Mouse (Mus musculus) stomach, postnatal 0 days (tissue): Measurements from ENCODE around the gene Fam83b. TPM values are rescaled to one million over a fixed set of nuclear protein-coding genes. Genes with fewer than 3 reads are reported as not detected.

ENCODE experiments used
- ATAC-seq: fragments of 200-750 bp; cut with Nextera tagmentation; 2 replicates; pipeline ENCODE4 v1.8.0; 2017; ENCODE audit not compliant: low FRiP score, low TSS enrichment
- DNase-seq: peaks from one replicate; pipeline ENCODE4 v3.0.0-alpha.2; 2016; ENCODE audit warnings: low spot score
- H3K27ac ChIP-seq: fragments of 300-500 bp; sonication (generic); replicated peaks from 2 replicates; pipeline ENCODE4 v1.5.1; 2014; ENCODE audit warnings: mild to moderate bottlenecking, control low read depth
- H3K27me3 ChIP-seq: fragments of 300-500 bp; sonication (generic); 2 replicates; pipeline ENCODE4 v1.6.1; 2014; ENCODE audit warnings: low read length; ENCODE audit not compliant: control insufficient read depth, insufficient read depth
- H3K36me3 ChIP-seq: fragments of 300-500 bp; sonication (generic); 2 replicates; pipeline ENCODE4 v1.6.1; 2014; ENCODE audit warnings: low read length, mixed read lengths; ENCODE audit not compliant: control insufficient read depth, insufficient read depth
- H3K4me1 ChIP-seq: fragments of 300-500 bp; sonication (generic); replicated peaks from 2 replicates; pipeline ENCODE4 v1.6.1; 2014; ENCODE audit warnings: antibody characterized with exemption; ENCODE audit not compliant: control insufficient read depth, insufficient read depth
- H3K4me2 ChIP-seq: fragments of 300-500 bp; sonication (generic); replicated peaks from 2 replicates; pipeline ENCODE4 v1.6.1; 2014; ENCODE audit warnings: low read depth, mild to moderate bottlenecking, control low read depth, moderate library complexity
- H3K4me3 ChIP-seq: fragments of 300-500 bp; sonication (generic); 2 replicates; pipeline ENCODE4 v1.5.1; 2014; ENCODE audit warnings: low read depth, low read length, control low read depth
- H3K9ac ChIP-seq: fragments of 300-500 bp; sonication (generic); 2 replicates; pipeline ENCODE4 v1.6.1; 2014; ENCODE audit warnings: mild to moderate bottlenecking, low read length, control low read depth, mixed read lengths
- H3K9me3 ChIP-seq: fragments of 300-500 bp; sonication (generic); 2 replicates; pipeline ENCODE4 v1.6.1; 2016; ENCODE audit warnings: low read length; ENCODE audit not compliant: control insufficient read depth
- CTCF ChIP-seq: IDR thresholded peaks from 2 replicates; pipeline ENCODE4 v1.5.1; 2016; ENCODE audit warnings: antibody characterized with exemption, low read depth, mild to moderate bottlenecking, moderate library complexity
- EP300 ChIP-seq: optimal IDR thresholded peaks from 2 replicates; pipeline ENCODE3; 2016; ENCODE audit warnings: antibody characterized with exemption
- WGBS: fragments of 180-500 bp; shearing (Covaris S2); extraction: QIAGEN DNeasy Blood & Tissue Kit; methylation state at CpG from one replicate; pipeline ENCODE4 v1.1.7; 2014; 5-methylcytosine and 5-hydroxymethylcytosine counted together
- polyA plus RNA-seq: library from polyadenylated mRNA; unstranded; fragments of >200 nt; fragmentation: Nextera tagmentation; extraction: Ambion mirVana; gene quantifications from 2 replicates; pipeline ENCODE4 v1.2.1, GENCODE M21; 2015

Fam83b gene
- polyA plus RNA-seq, 1 experiment from 2014 or later = 4.7 TPM

- no peaks in the 10 kb centered on the region for H3K36me3 ChIP-seq
- WGBS = 61% methylated on average over 7 of the region's 7 CpGs
- no peak overlapping the region for H3K9ac ChIP-seq
- H3K4me1 ChIP-seq = no peaks in the 10 kb centered on the region
- no peak for DNase-seq
- H3K27ac ChIP-seq = no peak overlapping the region
- H3K9me3 ChIP-seq = no peaks in the 10 kb centered on the region
- no peak for TF ChIP-seq EP300
- TF ChIP-seq CTCF = no peak
- no peak for ATAC-seq
- H3K4me3 ChIP-seq = no peak overlapping the region
- no peaks in the 10 kb centered on the region for H3K27me3 ChIP-seq
- no peak overlapping the region for H3K4me2 ChIP-seq
These were observed 27.6 kb downstream of the Fam83b start for GRCm38 (mm10) chr9:76539271-76539670.

- no peak overlapping the region for H3K27ac ChIP-seq
- H3K27me3 ChIP-seq = no peaks in the 10 kb centered on the region
- no peak overlapping the region for H3K4me3 ChIP-seq
- H3K4me1 ChIP-seq = no peaks in the 10 kb centered on the region
- no peaks in the 10 kb centered on the region for H3K36me3 ChIP-seq
- H3K9me3 ChIP-seq = no peaks in the 10 kb centered on the region
- ATAC-seq = peak; percentile 94
- no peak overlapping the region for H3K4me2 ChIP-seq
- WGBS = 72% methylated on average over 9 of the region's 9 CpGs
- TF ChIP-seq EP300 = no peak
- TF ChIP-seq CTCF = no peak
- H3K9ac ChIP-seq = no peak overlapping the region
- peak; percentile 62 for DNase-seq
These were observed 30.9 kb downstream of the Fam83b start for GRCm38 (mm10) chr9:76536032-76536431.

GRCm38 (mm10) chr9:76532403-76532802 is 34.5 kb downstream of the Fam83b start:
- 94% methylated on average over 3 of the region's 3 CpGs for WGBS
- Histone ChIP-seq H3K9ac (no peak overlapping the region), H3K4me1 (no peaks in the 10 kb centered on the region), H3K4me2 (no peak overlapping the region), H3K27me3 (no peaks in the 10 kb centered on the region), H3K9me3 (no peaks in the 10 kb centered on the region), H3K4me3 (no peak overlapping the region), H3K27ac (no peak overlapping the region), H3K36me3 (no peaks in the 10 kb centered on the region)
- TF ChIP-seq EP300 (no peak), CTCF (no peak)
- DNase-seq (no peak), ATAC-seq (no peak)

- ATAC-seq = no peak
- H3K4me3 ChIP-seq = no peak overlapping the region
- H3K9ac ChIP-seq = no peak overlapping the region
- no peaks in the 10 kb centered on the region for H3K36me3 ChIP-seq
- no peaks in the 10 kb centered on the region for H3K27me3 ChIP-seq
- no peaks in the 10 kb centered on the region for H3K4me1 ChIP-seq
- H3K27ac ChIP-seq = no peak overlapping the region
- DNase-seq = no peak
- no peak overlapping the region for H3K4me2 ChIP-seq
- H3K9me3 ChIP-seq = no peaks in the 10 kb centered on the region
- no peak for TF ChIP-seq EP300
- no peak for TF ChIP-seq CTCF
- 79% methylated on average over 4 of the region's 4 CpGs for WGBS
These were observed 35.5 kb downstream of the Fam83b start for GRCm38 (mm10) chr9:76531368-76531767.

GRCm38 (mm10) chr9:76525592-76525991 is 41.3 kb downstream of the Fam83b start:
- no peak overlapping the region for H3K9ac ChIP-seq
- no peak overlapping the region for H3K4me2 ChIP-seq
- TF ChIP-seq EP300 = no peak
- TF ChIP-seq CTCF = no peak
- H3K9me3 ChIP-seq = no peaks in the 10 kb centered on the region
- no peak for DNase-seq
- H3K36me3 ChIP-seq = no peaks in the 10 kb centered on the region
- H3K27ac ChIP-seq = no peak overlapping the region; the same call in 1 of the 2 replicates
- H3K27me3 ChIP-seq = no peaks in the 10 kb centered on the region
- no peak for ATAC-seq
- no peak overlapping the region for H3K4me3 ChIP-seq
- no peaks in the 10 kb centered on the region for H3K4me1 ChIP-seq

- Histone ChIP-seq H3K4me2 (no peak overlapping the region), H3K36me3 (no peaks in the 10 kb centered on the region), H3K27me3 (no peaks in the 10 kb centered on the region), H3K4me1 (no peaks in the 10 kb centered on the region), H3K9me3 (no peaks in the 10 kb centered on the region), H3K4me3 (no peak overlapping the region), H3K27ac (peak overlapping the region; percentile 77), H3K9ac (no peak overlapping the region)
- ATAC-seq = peak; percentile 80
- DNase-seq = peak; percentile 77
- TF ChIP-seq CTCF (no peak), EP300 (no peak)
These were observed 43.8 kb downstream of the Fam83b start for GRCm38 (mm10) chr9:76523075-76523474.
